Mouse (Mus musculus): ENCODE measurements around the gene Kank2. TPM values are rescaled to one million over a fixed set of nuclear protein-coding genes. Genes with fewer than 3 reads are reported as not detected.

The Kank2 gene
- 18.7 and 19.7 TPM in 2 replicates for polyA plus RNA-seq (2015; fragmentation: Nextera tagmentation; extraction: Ambion mirVana)

GRCm38 (mm10) chr9:21798345-21799009 is at the start of gene Kank2:
Kank2 (minus strand) TSS chr9:21798744.
- H3K36me3 ChIP-seq (ENCODE audit: insufficient read depth, low read length): peaks cover 25% of the 10 kb centered on the region
- peak; percentile 85 for ATAC-seq (ENCODE audit: low FRiP score, low TSS enrichment)
- no peaks in the 10 kb centered on the region for H3K9me3 ChIP-seq (ENCODE audit: low read length)
- H3K27me3 ChIP-seq (ENCODE audit: insufficient read depth, low read length): no peaks in the 10 kb centered on the region
- peak within 1 kb of the TSS; percentile 89 for H3K4me3 ChIP-seq (ENCODE audit: low read length)
- H3K4me1 ChIP-seq (ENCODE audit: insufficient read depth, low read length): peaks cover 24% of the 10 kb centered on the region
- peak within 1 kb of the TSS; percentile 96 for H3K27ac ChIP-seq (ENCODE audit: low read length)
- under 1% methylated on average over 51 of the region's 52 CpGs for WGBS
- peak within 1 kb of the TSS; percentile 92 for H3K9ac ChIP-seq (replicated peaks; ENCODE audit: low read length)
- peak within 1 kb of the TSS; percentile 70 for H3K4me2 ChIP-seq (replicated peaks; ENCODE audit: low read depth, low read length)

- no peak for ATAC-seq (ENCODE audit: low FRiP score, low TSS enrichment)
These were observed 49.4 kb upstream of the Kank2 start for GRCm38 (mm10) chr9:21847926-21848325.

GRCm38 (mm10) chr9:21847425-21847824 is 48.9 kb upstream of the Kank2 start:
- peaks cover 56% of the 10 kb centered on the region for H3K4me1 ChIP-seq (ENCODE audit: insufficient read depth, low read length)

More at GRCm38 (mm10) chr9:21847926-21848325, 49.4 kb upstream of the Kank2 start:
- WGBS: 31% methylated on average over 10 of the region's 10 CpGs
- H3K36me3 ChIP-seq (ENCODE audit: insufficient read depth, low read length): peaks cover 26% of the 10 kb centered on the region
- peaks cover 53% of the 10 kb centered on the region for H3K4me1 ChIP-seq (ENCODE audit: insufficient read depth, low read length)
- no peak overlapping the region for H3K4me3 ChIP-seq (ENCODE audit: low read length)
- peak overlapping the region; percentile 88 for H3K27ac ChIP-seq (ENCODE audit: low read length)
- no peaks in the 10 kb centered on the region for H3K27me3 ChIP-seq (ENCODE audit: insufficient read depth, low read length)
- H3K9ac ChIP-seq (replicated peaks; ENCODE audit: low read length): peak overlapping the region; percentile 47
- peak overlapping the region; percentile 56; the same call in 1 of the 2 replicates for H3K4me2 ChIP-seq (replicated peaks; ENCODE audit: low read depth, low read length)
- H3K9me3 ChIP-seq (ENCODE audit: low read length): no peaks in the 10 kb centered on the region

GRCm38 (mm10) chr9:21846755-21847341 is 48.3 kb upstream of the Kank2 start:
- H3K4me1 ChIP-seq (ENCODE audit: insufficient read depth, low read length): peaks cover 59% of the 10 kb centered on the region
- H3K4me3 ChIP-seq (ENCODE audit: low read length): peak overlapping the region; percentile 38
- WGBS: 4% methylated on average over 11 of the region's 11 CpGs
- peak overlapping the region; percentile 88 for H3K27ac ChIP-seq (ENCODE audit: low read length)
- peaks cover 31% of the 10 kb centered on the region for H3K36me3 ChIP-seq (ENCODE audit: insufficient read depth, low read length)
- peak overlapping the region; percentile 47 for H3K9ac ChIP-seq (replicated peaks; ENCODE audit: low read length)
- H3K4me2 ChIP-seq (replicated peaks; ENCODE audit: low read depth, low read length): peak overlapping the region; percentile 56
- peak; percentile 80 for ATAC-seq (ENCODE audit: low FRiP score, low TSS enrichment)
- no peaks in the 10 kb centered on the region for H3K9me3 ChIP-seq (ENCODE audit: low read length)
- no peaks in the 10 kb centered on the region for H3K27me3 ChIP-seq (ENCODE audit: insufficient read depth, low read length)

More at GRCm38 (mm10) chr9:21847425-21847824, 48.9 kb upstream of the Kank2 start:
- peak overlapping the region; percentile 47 for H3K9ac ChIP-seq (replicated peaks; ENCODE audit: low read length)
- no peaks in the 10 kb centered on the region for H3K27me3 ChIP-seq (ENCODE audit: insufficient read depth, low read length)
- H3K36me3 ChIP-seq (ENCODE audit: insufficient read depth, low read length): peaks cover 31% of the 10 kb centered on the region
- H3K4me3 ChIP-seq (ENCODE audit: low read length): peak overlapping the region; percentile 38
- ATAC-seq (ENCODE audit: low FRiP score, low TSS enrichment): peak; percentile 10; the same call in 1 of the 2 replicates
- peak overlapping the region; percentile 88 for H3K27ac ChIP-seq (ENCODE audit: low read length)
- H3K9me3 ChIP-seq (ENCODE audit: low read length): no peaks in the 10 kb centered on the region
- 9% methylated on average over 3 of the region's 3 CpGs for WGBS
- peak overlapping the region; percentile 56 for H3K4me2 ChIP-seq (replicated peaks; ENCODE audit: low read depth, low read length)

- Histone ChIP-seq H3K36me3 (ENCODE audit: insufficient read depth, low read length) (peaks cover 35% of the 10 kb centered on the region), H3K27me3 (ENCODE audit: insufficient read depth, low read length) (no peaks in the 10 kb centered on the region), H3K4me1 (ENCODE audit: insufficient read depth, low read length) (peaks cover 51% of the 10 kb centered on the region), H3K4me2 (replicated peaks; ENCODE audit: low read depth, low read length) (no peak overlapping the region; the same call in 1 of the 2 replicates), H3K9ac (replicated peaks; ENCODE audit: low read length) (no peak overlapping the region), H3K9me3 (ENCODE audit: low read length) (no peaks in the 10 kb centered on the region), H3K27ac (ENCODE audit: low read length) (0 out of 2 replicates have a peak overlapping the region, but pooled peaks have one; percentile 38), H3K4me3 (ENCODE audit: low read length) (no peak overlapping the region)
- 43% methylated on average over 14 of the region's 14 CpGs for WGBS
- ATAC-seq (ENCODE audit: low FRiP score, low TSS enrichment): no peak
These were observed 47.0 kb upstream of the Kank2 start for GRCm38 (mm10) chr9:21845381-21846080.

- Histone ChIP-seq H3K9ac (replicated peaks; ENCODE audit: low read length) (no peak overlapping the region), H3K27me3 (ENCODE audit: insufficient read depth, low read length) (no peaks in the 10 kb centered on the region), H3K4me3 (ENCODE audit: low read length) (no peak overlapping the region), H3K4me2 (replicated peaks; ENCODE audit: low read depth, low read length) (no peak overlapping the region), H3K36me3 (ENCODE audit: insufficient read depth, low read length) (peaks cover 50% of the 10 kb centered on the region), H3K4me1 (ENCODE audit: insufficient read depth, low read length) (peaks cover 33% of the 10 kb centered on the region), H3K9me3 (ENCODE audit: low read length) (no peaks in the 10 kb centered on the region), H3K27ac (ENCODE audit: low read length) (peak overlapping the region; percentile 64; the same call in 1 of the 2 replicates)
- ATAC-seq (ENCODE audit: low FRiP score, low TSS enrichment): no peak
- 74% methylated on average over 6 of the region's 6 CpGs for WGBS
These were observed 44.5 kb upstream of the Kank2 start for GRCm38 (mm10) chr9:21843086-21843485.

GRCm38 (mm10) chr9:21842391-21842790 is 43.8 kb upstream of the Kank2 start:
- 48% methylated on average over 5 of the region's 5 CpGs for WGBS
- H3K9ac ChIP-seq (replicated peaks; ENCODE audit: low read length): no peak overlapping the region
- H3K27me3 ChIP-seq (ENCODE audit: insufficient read depth, low read length): no peaks in the 10 kb centered on the region
- H3K36me3 ChIP-seq (ENCODE audit: insufficient read depth, low read length): peaks cover 57% of the 10 kb centered on the region
- no peak overlapping the region for H3K4me3 ChIP-seq (ENCODE audit: low read length)
- H3K4me2 ChIP-seq (replicated peaks; ENCODE audit: low read depth, low read length): no peak overlapping the region
- no peak for ATAC-seq (ENCODE audit: low FRiP score, low TSS enrichment)
- no peaks in the 10 kb centered on the region for H3K9me3 ChIP-seq (ENCODE audit: low read length)
- peak overlapping the region; percentile 64; the same call in 1 of the 2 replicates for H3K27ac ChIP-seq (ENCODE audit: low read length)
- peaks cover 26% of the 10 kb centered on the region for H3K4me1 ChIP-seq (ENCODE audit: insufficient read depth, low read length)

GRCm38 (mm10) chr9:21841340-21841739 is 42.8 kb upstream of the Kank2 start:
- Histone ChIP-seq H3K4me2 (replicated peaks; ENCODE audit: low read depth, low read length) (no peak overlapping the region), H3K9me3 (ENCODE audit: low read length) (no peaks in the 10 kb centered on the region), H3K27ac (ENCODE audit: low read length) (no peak overlapping the region), H3K27me3 (ENCODE audit: insufficient read depth, low read length) (no peaks in the 10 kb centered on the region), H3K9ac (replicated peaks; ENCODE audit: low read length) (no peak overlapping the region), H3K36me3 (ENCODE audit: insufficient read depth, low read length) (peaks cover 63% of the 10 kb centered on the region), H3K4me1 (ENCODE audit: insufficient read depth, low read length) (peaks cover 16% of the 10 kb centered on the region), H3K4me3 (ENCODE audit: low read length) (no peak overlapping the region)
- no peak for ATAC-seq (ENCODE audit: low FRiP score, low TSS enrichment)
- WGBS: 91% methylated on average over 6 of the region's 6 CpGs

- no peaks in the 10 kb centered on the region for H3K27me3 ChIP-seq (ENCODE audit: insufficient read depth, low read length)
- H3K36me3 ChIP-seq (ENCODE audit: insufficient read depth, low read length): peaks cover 58% of the 10 kb centered on the region
- no peak overlapping the region for H3K27ac ChIP-seq (ENCODE audit: low read length)
- no peak overlapping the region for H3K4me3 ChIP-seq (ENCODE audit: low read length)
- 62% methylated on average over 8 of the region's 8 CpGs for WGBS
- no peak for ATAC-seq (ENCODE audit: low FRiP score, low TSS enrichment)
- H3K9ac ChIP-seq (replicated peaks; ENCODE audit: low read length): no peak overlapping the region
- H3K4me2 ChIP-seq (replicated peaks; ENCODE audit: low read depth, low read length): no peak overlapping the region
- no peaks in the 10 kb centered on the region for H3K9me3 ChIP-seq (ENCODE audit: low read length)
- H3K4me1 ChIP-seq (ENCODE audit: insufficient read depth, low read length): peaks cover 10% of the 10 kb centered on the region; the same call in 1 of the 2 replicates
These were observed 41.7 kb upstream of the Kank2 start for GRCm38 (mm10) chr9:21840115-21840787.

Measured in kidney, embryonic 16.5 days (tissue).